Mouse (Mus musculus) C2C12 (cell line): ENCODE results near the gene Rpusd3.

Source experiments
- CTCF ChIP-seq: IDR thresholded peaks from one replicate; pipeline ENCODE4 v1.5.1; 2011; ENCODE audit not compliant: control insufficient read depth, insufficient read depth, insufficient read length
- MYOG ChIP-seq: IDR thresholded peaks from one replicate; pipeline ENCODE4 v1.6.1; 2011; ENCODE audit not compliant: control insufficient read depth, insufficient read length; ENCODE audit errors: extremely low read depth
- USF1 ChIP-seq: IDR thresholded peaks from one replicate; pipeline ENCODE4 v1.6.1; 2011; ENCODE audit warnings: low read depth, mild to moderate bottlenecking, control low read depth, moderate library complexity

DNA sequence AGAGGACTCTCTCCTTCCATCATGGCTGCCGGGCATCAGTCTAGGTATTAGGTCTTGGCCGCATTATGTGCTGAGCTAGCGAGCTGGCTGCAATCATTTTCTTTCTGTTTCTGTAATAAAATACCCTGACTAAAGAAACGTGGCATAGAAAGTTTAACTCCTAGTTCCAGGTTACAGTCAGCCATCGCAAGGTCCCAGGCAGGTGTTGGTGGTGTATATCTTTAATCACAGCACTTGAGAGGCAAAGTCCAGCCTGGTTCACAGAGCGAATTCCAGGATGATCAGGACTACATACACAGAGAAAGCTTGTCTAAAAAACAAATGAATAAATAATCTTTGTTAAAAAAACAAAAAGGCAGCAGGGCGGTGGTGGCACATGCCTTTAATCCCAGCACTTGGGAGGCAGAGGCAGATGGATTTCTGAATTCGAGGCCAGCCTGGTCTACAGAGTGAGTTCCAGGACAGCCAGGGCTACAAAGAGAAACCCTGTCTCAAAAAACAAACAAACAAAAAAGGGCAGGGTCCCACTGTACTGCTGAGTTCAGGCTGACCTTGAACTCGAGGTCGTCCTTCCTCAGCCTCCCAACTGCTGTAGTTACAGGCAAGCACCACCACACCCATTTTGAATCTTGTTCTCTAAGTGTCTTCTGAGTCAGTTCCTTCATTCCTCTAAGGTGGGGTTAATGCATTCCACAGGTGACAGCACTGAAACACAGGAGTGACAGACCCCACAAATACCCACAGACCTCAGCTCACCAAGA, 22.7 kb downstream of the Rpusd3 start:
- TF ChIP-seq CTCF: no peak
- TF ChIP-seq MYOG: no peak
- TF ChIP-seq USF1: no peak
